Mouse (Mus musculus) lung, embryonic 15.5 days (tissue): ENCODE data around the gene Jdp2. TPM values are rescaled to one million over a fixed set of nuclear protein-coding genes. Genes with fewer than 3 reads are reported as not detected.

Experiments used
- ATAC-seq: fragments of 200-750 bp; cut with Nextera tagmentation; 2 replicates; pipeline ENCODE4 v1.8.0; 2017; ENCODE audit warnings: moderate number of reproducible peaks, borderline replicate concordance; ENCODE audit not compliant: low FRiP score, low TSS enrichment; ENCODE audit errors: extremely low read depth
- H3K27ac ChIP-seq: fragments of 300-500 bp; sonication (generic); 2 replicates; pipeline ENCODE4 v1.5.1; 2015; ENCODE audit warnings: moderate library complexity, mild to moderate bottlenecking, inconsistent platforms
- H3K27me3 ChIP-seq: fragments of 300-500 bp; sonication (generic); 2 replicates; pipeline ENCODE4 v1.6.1; 2015; ENCODE audit warnings: inconsistent platforms
- H3K36me3 ChIP-seq: fragments of 300-500 bp; sonication (generic); 2 replicates; pipeline ENCODE4 v1.6.1; 2015; ENCODE audit warnings: inconsistent platforms
- H3K4me1 ChIP-seq: fragments of 300-500 bp; sonication (generic); 2 replicates; pipeline ENCODE4 v1.6.1; 2015; ENCODE audit warnings: inconsistent platforms
- H3K4me2 ChIP-seq: fragments of 300-500 bp; sonication (generic); 2 replicates; pipeline ENCODE4 v1.6.1; 2015; ENCODE audit warnings: inconsistent platforms, mild to moderate bottlenecking, moderate library complexity
- H3K4me3 ChIP-seq: fragments of 300-500 bp; sonication (generic); 2 replicates; pipeline ENCODE4 v1.5.1; 2015; ENCODE audit warnings: mild to moderate bottlenecking, inconsistent platforms
- H3K9ac ChIP-seq: fragments of 300-500 bp; sonication (generic); 2 replicates; pipeline ENCODE4 v1.6.1; 2015; ENCODE audit warnings: inconsistent platforms
- H3K9me3 ChIP-seq: fragments of 300-500 bp; sonication (generic); 2 replicates; pipeline ENCODE4 v1.6.1; 2016; ENCODE audit warnings: inconsistent platforms
- WGBS: fragments of 180-500 bp; shearing (Covaris S2); methylation state at CpG from one replicate; pipeline ENCODE4 v1.1.7; 2015; 5-methylcytosine and 5-hydroxymethylcytosine counted together
- polyA plus RNA-seq: library from polyadenylated mRNA; unstranded; fragments of >200 nt; fragmentation: Nextera tagmentation; extraction: Ambion mirVana; gene quantifications from 2 replicates; pipeline ENCODE4 v1.2.1, GENCODE M21; 2015

The Jdp2 gene
- polyA plus RNA-seq, 1 experiment from 2014 or later, result 1.6 TPM

- 71% methylated on average over 12 of the region's 12 CpGs for WGBS
- Histone ChIP-seq H3K27ac (no peak overlapping the region), H3K4me1 (peaks cover 59% of the 10 kb centered on the region), H3K4me3 (no peak overlapping the region), H3K9me3 (no peaks in the 10 kb centered on the region), H3K9ac (no peak overlapping the region), H3K27me3 (no peaks in the 10 kb centered on the region), H3K4me2 (0 out of 2 replicates have a peak overlapping the region, but pooled peaks have one; percentile 13), H3K36me3 (no peaks in the 10 kb centered on the region; the same call in none of the 2 replicates)
- ATAC-seq, result no peak
These were observed 4.0 kb downstream of the Jdp2 start for GRCm38 (mm10) chr12:85602811-85603210.

- Histone ChIP-seq H3K4me3 (no peak overlapping the region), H3K4me1 (peaks cover 51% of the 10 kb centered on the region), H3K4me2 (no peak overlapping the region), H3K9ac (no peak overlapping the region), H3K27ac (no peak overlapping the region), H3K9me3 (no peaks in the 10 kb centered on the region), H3K27me3 (no peaks in the 10 kb centered on the region), H3K36me3 (peaks cover 8% of the 10 kb centered on the region)
- WGBS, result 69% methylated on average over 9 of the region's 9 CpGs
- no peak for ATAC-seq
These were observed 4.9 kb downstream of the Jdp2 start for GRCm38 (mm10) chr12:85603767-85604166.

- H3K27ac ChIP-seq, result peak overlapping the region; percentile 37
These were observed 5.6 kb downstream of the Jdp2 start for GRCm38 (mm10) chr12:85604301-85604998.

GRCm38 (mm10) chr12:85607519-85608449, 9.0 kb downstream of the Jdp2 start:
- Histone ChIP-seq H3K9me3 (no peaks in the 10 kb centered on the region), H3K4me3 (no peak overlapping the region), H3K4me1 (peaks cover 26% of the 10 kb centered on the region; the same call in 1 of the 2 replicates), H3K9ac (no peak overlapping the region), H3K27ac (no peak overlapping the region), H3K4me2 (no peak overlapping the region), H3K27me3 (no peaks in the 10 kb centered on the region), H3K36me3 (peaks cover 21% of the 10 kb centered on the region)
- 76% methylated on average over 14 of the region's 14 CpGs for WGBS
- no peak for ATAC-seq

More at GRCm38 (mm10) chr12:85604301-85604998, 5.6 kb downstream of the Jdp2 start:
- ATAC-seq, result no peak; the same call in 1 of the 2 replicates
- 39% methylated on average over 9 of the region's 9 CpGs for WGBS
- H3K4me2 ChIP-seq, result no peak overlapping the region
- peaks cover 11% of the 10 kb centered on the region for H3K36me3 ChIP-seq
- H3K4me3 ChIP-seq, result no peak overlapping the region
- H3K9ac ChIP-seq, result no peak overlapping the region
- no peaks in the 10 kb centered on the region for H3K9me3 ChIP-seq
- no peaks in the 10 kb centered on the region for H3K27me3 ChIP-seq
- H3K4me1 ChIP-seq, result peaks cover 51% of the 10 kb centered on the region

GRCm38 (mm10) chr12:85610167-85610566, 11.3 kb downstream of the Jdp2 start:
- 84% methylated on average over 9 of the region's 9 CpGs for WGBS
- H3K36me3 ChIP-seq, result peaks cover 21% of the 10 kb centered on the region

GRCm38 (mm10) chr12:85614090-85614489, 15.3 kb downstream of the Jdp2 start:
- ATAC-seq, result no peak
- Histone ChIP-seq H3K36me3 (peaks cover 16% of the 10 kb centered on the region; the same call in 1 of the 2 replicates), H3K27ac (no peak overlapping the region), H3K4me3 (no peak overlapping the region), H3K9me3 (no peaks in the 10 kb centered on the region), H3K4me2 (no peak overlapping the region), H3K27me3 (no peaks in the 10 kb centered on the region), H3K4me1 (peaks cover 13% of the 10 kb centered on the region), H3K9ac (no peak overlapping the region)
- WGBS, result 49% methylated on average over 4 of the region's 4 CpGs

More at GRCm38 (mm10) chr12:85610167-85610566, 11.3 kb downstream of the Jdp2 start:
- no peaks in the 10 kb centered on the region for H3K27me3 ChIP-seq
- H3K4me1 ChIP-seq, result peaks cover 15% of the 10 kb centered on the region
- no peak overlapping the region for H3K4me3 ChIP-seq
- H3K4me2 ChIP-seq, result no peak overlapping the region
- no peak overlapping the region for H3K9ac ChIP-seq
- no peak overlapping the region for H3K27ac ChIP-seq
- H3K9me3 ChIP-seq, result no peaks in the 10 kb centered on the region
- no peak for ATAC-seq

GRCm38 (mm10) chr12:85615486-85615885, 16.7 kb downstream of the Jdp2 start:
- Histone ChIP-seq H3K36me3 (peaks cover 5% of the 10 kb centered on the region; the same call in 1 of the 2 replicates), H3K9ac (no peak overlapping the region), H3K4me3 (no peak overlapping the region), H3K4me2 (no peak overlapping the region), H3K27me3 (no peaks in the 10 kb centered on the region), H3K4me1 (peaks cover 13% of the 10 kb centered on the region), H3K9me3 (no peaks in the 10 kb centered on the region), H3K27ac (no peak overlapping the region)
- no peak for ATAC-seq
- WGBS, result 71% methylated on average over 8 of the region's 8 CpGs

GRCm38 (mm10) chr12:85617885-85618284, 19.1 kb downstream of the Jdp2 start:
- H3K36me3 ChIP-seq, result peaks cover 5% of the 10 kb centered on the region; the same call in 1 of the 2 replicates
- H3K27ac ChIP-seq, result no peak overlapping the region
- H3K9ac ChIP-seq, result no peak overlapping the region
- no peak overlapping the region for H3K4me2 ChIP-seq
- no peaks in the 10 kb centered on the region for H3K9me3 ChIP-seq
- no peak for ATAC-seq
- no peaks in the 10 kb centered on the region for H3K27me3 ChIP-seq
- WGBS, result 74% methylated on average over 9 of the region's 9 CpGs
- no peak overlapping the region for H3K4me3 ChIP-seq
- peaks cover 16% of the 10 kb centered on the region for H3K4me1 ChIP-seq

GRCm38 (mm10) chr12:85618430-85618829, 19.6 kb downstream of the Jdp2 start:
- no peak for ATAC-seq
- H3K36me3 ChIP-seq, result 0 out of 2 replicates have a peak, but pooled peaks cover 5% of the 10 kb centered on the region
- peaks cover 19% of the 10 kb centered on the region for H3K4me1 ChIP-seq
- no peaks in the 10 kb centered on the region for H3K27me3 ChIP-seq
- H3K27ac ChIP-seq, result no peak overlapping the region
- 74% methylated on average over 5 of the region's 5 CpGs for WGBS
- H3K9me3 ChIP-seq, result no peaks in the 10 kb centered on the region
- no peak overlapping the region for H3K4me2 ChIP-seq
- H3K9ac ChIP-seq, result no peak overlapping the region
- no peak overlapping the region for H3K4me3 ChIP-seq

GRCm38 (mm10) chr12:85619283-85619897, 20.6 kb downstream of the Jdp2 start:
- Histone ChIP-seq H3K36me3 (0 out of 2 replicates have a peak, but pooled peaks cover 5% of the 10 kb centered on the region), H3K27me3 (no peaks in the 10 kb centered on the region), H3K9ac (no peak overlapping the region), H3K9me3 (no peaks in the 10 kb centered on the region), H3K4me3 (no peak overlapping the region), H3K27ac (no peak overlapping the region), H3K4me2 (no peak overlapping the region), H3K4me1 (peaks cover 20% of the 10 kb centered on the region)
- 78% methylated on average over 7 of the region's 7 CpGs for whole genome bisulfite sequencing
- ATAC-seq, result no peak

GRCm38 (mm10) chr12:85619898-85620443, 21.1 kb downstream of the Jdp2 start:
- no peak overlapping the region for H3K27ac ChIP-seq
- H3K4me1 ChIP-seq, result peaks cover 25% of the 10 kb centered on the region
- H3K36me3 ChIP-seq, result 0 out of 2 replicates have a peak, but pooled peaks cover 5% of the 10 kb centered on the region
- no peak overlapping the region for H3K4me3 ChIP-seq
- H3K9me3 ChIP-seq, result no peaks in the 10 kb centered on the region
- H3K9ac ChIP-seq, result no peak overlapping the region
- ATAC-seq, result no peak
- WGBS, result 74% methylated on average over 11 of the region's 11 CpGs
- H3K27me3 ChIP-seq, result no peaks in the 10 kb centered on the region
- H3K4me2 ChIP-seq, result no peak overlapping the region
